Mouse (Mus musculus) kidney, adult 18-20 months (tissue): ENCODE data around the gene Hnf4a.
"Not testable (repeated sequence)": the region's sequence is repeated elsewhere in the genome, so short reads cannot be mapped to it uniquely, and the experiment has no call there.

Experiments used
- DNase-seq: peaks from one replicate; pipeline ENCODE4 v3.0.0; 2021

Gene Hnf4a

DNA sequence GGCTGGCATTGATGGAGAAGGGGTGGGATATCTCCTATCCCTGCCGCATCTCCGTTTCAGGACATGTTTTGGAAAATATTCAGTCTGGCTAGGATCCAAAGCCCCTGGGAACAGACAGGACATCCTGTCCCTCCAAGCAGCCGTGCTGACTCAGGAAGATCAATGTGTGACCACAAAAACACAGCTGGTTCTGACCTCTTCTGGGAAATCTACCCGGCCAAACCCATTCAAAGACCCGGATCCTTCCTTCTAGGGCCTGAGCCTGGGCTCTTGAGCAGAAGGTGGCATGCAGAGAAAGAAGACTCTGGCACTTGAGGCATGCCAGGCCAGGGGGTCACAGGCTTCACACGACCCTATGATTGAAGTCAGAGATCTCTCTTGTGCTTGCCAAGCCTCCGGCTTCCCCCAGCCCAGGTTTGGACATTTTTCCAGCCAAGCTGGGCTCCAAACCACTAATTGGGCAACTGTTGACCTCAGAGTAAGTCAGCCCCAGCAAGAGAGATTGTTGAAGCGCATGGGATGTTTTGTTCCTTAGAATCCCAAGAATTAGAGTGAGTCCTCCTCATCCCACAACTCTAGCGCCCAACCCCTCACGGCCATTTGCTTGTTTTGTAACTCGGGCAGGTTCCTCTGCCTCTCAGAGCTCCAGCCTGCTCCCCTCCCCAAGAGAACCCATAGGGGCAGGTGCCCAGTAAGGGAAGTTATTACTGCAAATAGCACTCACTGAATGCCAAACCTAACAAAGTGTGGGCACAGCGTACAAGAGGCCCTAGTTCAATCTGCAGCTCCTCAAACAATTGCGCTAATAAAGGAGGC lies 89.7 kb downstream of the Hnf4a start:
- DNase-seq = peak; percentile 76

DNA sequence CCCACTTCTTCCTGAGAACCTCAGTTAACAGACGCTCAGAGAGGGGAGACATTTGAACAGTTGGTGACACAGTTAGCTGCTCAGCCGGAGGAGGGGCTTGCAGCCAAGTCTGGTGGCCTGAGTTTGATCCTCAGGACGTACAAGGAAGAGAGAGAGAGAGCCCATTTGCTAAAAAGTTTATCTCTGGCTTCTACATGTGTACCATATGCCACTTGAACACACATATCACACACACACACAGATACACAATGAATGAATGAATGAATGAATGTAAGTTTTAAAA lies 90.2 kb downstream of the Hnf4a start:
- DNase-seq = no peak

DNA sequence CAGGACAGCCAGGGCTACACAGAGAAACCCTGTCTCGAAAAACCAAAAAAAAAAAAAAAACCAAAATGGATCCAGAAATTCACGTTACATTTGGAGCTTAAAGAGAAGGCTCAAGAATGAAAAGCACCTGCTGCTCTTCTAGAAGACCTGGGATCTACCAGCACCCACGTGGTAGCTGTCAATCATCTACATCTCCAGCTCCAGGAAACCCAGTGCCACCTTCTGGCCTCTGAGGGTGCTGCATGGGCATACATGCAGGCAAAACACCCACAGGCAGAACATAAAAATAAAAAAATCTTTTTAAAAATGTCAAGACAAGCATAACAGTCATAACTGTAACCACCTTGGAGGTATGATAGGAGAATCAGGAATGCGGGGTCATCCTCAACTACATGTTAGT lies 91.1 kb downstream of the Hnf4a start:
- peak; percentile 78 for DNase-seq

DNA sequence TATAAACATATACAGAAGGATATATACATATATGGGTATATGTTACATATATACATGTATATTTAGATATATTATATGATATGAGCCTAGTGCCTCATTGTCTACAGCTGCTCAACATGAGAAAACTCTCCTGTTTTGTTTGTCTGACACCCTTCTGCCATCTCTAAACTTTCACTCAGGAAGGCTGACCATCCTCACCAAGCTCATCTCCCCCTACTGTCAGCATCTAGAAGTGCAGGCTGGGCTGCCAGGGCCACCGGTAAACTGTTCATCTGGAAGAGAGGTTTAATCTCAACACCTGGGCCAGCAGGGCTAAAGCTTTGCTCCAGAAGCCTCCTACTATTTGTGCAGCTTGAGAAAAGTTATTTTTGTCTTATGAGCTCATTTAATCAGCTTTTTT lies 92.6 kb downstream of the Hnf4a start:
- peak; percentile 78 for DNase-seq

DNA sequence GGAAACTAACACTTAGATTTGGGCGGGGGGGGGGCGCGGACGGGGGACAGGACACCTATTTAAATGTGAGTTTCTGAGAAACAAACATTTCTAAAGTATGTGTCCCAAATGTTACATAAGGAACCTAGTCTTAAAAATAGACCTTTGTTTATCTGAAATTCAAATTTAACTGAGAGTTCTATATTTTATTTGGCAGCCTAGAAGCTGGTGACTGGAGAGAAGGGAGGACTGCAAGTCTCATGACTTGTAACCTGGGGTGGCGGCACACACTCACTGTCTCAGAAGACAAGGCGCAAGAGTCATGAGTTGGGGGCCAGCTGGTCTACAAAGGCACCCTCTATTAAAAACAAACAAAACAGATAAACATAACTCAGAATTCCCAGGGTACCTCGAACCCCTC lies 94.5 kb downstream of the Hnf4a start:
- no peak for DNase-seq

DNA sequence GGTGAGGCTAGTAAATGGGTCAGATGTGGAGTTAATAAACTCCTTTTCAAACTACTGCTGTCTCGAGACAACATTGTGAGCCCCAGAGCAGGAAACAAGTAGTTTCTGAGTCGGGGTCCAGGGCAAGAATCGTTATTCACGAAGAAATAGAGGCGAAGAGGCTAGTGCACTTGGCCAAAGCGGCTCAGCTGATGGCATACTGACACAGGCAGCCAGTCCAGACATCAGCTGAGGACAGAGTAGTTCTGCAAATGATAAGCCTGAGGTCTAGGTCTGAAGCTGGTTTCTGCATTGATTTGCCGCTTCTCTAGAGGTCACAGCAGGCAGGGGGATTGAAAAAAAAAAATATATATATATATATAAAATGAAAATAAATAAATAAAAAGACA lies 95.1 kb downstream of the Hnf4a start:
- no peak for DNase-seq

DNA sequence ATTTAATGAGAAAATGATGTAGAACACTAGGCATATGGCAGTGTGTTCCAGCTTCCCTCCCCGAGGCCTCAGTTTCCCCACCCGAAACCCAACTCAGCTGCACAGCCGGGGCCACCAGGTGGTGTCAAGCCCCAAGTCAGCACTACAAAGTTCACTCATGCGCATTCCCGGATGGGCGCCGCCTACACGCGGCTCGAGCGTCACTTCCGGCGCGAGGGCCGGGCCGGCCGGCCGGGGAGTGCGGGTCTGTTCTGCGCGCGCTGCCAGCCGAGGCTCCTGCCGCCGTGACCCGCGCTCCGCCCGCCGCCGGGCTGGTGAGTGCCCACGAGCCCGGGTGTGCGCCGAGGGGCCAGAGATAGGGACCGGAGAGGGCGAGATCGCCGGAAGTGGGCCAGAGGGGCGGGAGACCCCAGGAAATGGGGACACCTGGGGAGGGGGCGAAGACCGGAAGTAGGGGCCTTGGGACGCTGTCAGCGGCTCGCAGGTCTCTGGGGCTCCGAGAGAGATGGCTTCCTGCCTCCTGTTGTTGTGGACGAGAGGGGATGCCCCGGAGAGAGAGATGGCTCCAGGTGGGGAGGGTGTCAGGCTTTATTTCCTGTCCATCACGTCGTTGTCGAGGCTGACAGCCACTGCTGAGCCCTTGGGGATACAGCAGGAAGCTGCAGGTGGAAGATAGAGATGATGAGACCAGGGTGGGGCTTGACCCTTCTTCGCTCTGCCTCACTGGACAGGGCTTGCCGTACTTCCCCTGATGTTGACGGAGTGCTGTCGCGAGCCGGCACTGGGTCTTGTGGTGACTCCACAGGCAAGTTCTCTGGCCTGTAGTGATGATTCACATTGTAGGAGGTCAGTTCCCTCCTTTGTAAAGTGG lies 95.7 kb downstream of the Hnf4a start, which contains the start of gene Ttpal:
Gene Ttpal, plus strand, starts transcription at position 214 of the 871 bp plus-strand sequence.
- peak; percentile 89 for DNase-seq

DNA sequence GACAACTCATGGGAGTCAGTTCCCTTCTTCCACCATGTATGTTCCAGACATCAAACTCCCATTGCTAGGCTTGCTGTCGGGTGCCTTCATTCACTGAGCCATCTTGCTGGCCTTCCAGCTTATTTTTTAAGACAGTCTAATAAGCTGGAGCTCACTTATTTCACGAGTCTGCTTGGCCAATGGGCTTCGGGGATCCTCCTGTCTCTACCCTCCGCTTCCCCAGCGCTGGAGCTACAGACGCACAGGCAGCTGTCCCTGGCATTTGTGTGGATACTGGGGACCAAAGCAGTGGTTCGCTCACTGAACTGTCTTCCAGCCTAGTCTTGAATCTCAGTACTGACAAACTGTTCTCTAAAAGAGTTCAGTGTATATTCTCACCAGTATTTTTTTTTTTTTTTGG lies 99.6 kb downstream of the Hnf4a start:
- DNase-seq = no peak

DNA sequence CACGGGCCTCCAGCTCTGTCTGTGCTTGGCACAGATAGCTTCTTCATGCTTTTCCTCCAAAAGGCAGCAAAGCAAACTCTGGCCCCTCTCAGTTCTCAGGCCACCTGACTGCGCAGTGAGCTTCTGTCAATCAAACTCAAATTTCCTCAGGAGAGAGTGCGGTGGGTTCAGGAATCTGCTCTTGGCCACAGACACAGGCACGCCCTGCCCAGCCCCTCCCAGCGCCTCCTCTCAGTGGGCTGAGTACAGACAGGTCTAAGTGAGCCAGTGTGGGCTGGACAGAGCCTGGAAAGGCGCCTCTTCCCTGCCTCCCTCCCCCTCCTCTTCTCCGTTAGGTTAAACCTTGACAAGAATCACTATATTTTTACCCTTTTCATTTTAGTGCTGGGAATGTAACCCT lies 101.4 kb downstream of the Hnf4a start:
- no peak for DNase-seq

DNA sequence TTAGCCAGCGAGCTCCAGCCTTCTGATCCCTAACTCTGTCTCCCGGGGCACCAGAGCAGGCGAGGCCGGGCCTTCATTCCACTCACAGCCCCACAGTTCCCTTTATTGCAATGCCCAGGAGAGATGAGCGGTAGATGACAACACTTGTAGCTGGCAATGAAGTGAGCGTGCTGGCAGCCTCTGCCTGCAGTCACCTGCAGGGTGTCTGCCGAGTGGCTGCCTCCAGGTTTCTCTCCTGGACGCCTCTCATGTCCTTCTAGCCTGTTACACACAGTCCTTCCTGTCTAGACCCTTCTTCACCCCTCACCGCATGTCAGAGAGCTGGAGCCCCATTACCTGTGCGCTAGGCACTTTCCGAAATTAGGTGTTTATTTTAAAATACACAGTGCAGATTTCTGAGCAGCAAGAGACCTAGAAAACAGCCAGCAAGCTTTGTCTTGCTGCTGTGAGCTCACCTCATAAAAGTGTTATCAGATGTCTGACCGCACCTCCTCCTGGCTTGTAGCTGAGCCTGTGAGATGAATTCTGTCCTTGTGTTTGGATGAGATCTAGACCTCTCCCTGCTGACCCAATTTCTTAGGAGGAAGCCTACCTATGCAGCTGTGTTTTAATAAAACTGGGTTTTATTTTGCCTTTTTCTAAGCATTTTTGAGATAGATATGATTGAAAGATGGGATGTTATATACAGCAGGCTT lies 102.8 kb downstream of the Hnf4a start:
- DNase-seq = no peak

DNA sequence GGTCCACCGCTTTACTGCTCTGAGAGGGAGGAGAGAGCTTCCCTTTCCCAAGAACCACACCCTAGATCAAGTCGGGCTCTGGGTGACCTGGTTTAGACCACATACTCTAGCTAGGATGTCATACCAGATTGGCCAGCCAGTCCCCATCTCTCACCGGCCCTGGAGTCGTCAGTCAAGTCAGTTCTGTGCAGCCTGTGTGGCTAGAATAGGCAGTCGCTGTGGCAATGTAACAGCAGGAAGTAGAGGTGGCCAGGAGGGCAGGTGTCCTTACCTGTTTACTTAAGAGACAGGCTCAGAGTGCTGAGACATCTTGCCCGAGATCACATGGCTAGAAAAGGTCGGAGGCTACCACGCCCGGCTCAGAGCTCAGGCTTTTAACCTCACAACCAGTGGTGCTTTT lies 104.6 kb downstream of the Hnf4a start:
- no peak for DNase-seq

DNA sequence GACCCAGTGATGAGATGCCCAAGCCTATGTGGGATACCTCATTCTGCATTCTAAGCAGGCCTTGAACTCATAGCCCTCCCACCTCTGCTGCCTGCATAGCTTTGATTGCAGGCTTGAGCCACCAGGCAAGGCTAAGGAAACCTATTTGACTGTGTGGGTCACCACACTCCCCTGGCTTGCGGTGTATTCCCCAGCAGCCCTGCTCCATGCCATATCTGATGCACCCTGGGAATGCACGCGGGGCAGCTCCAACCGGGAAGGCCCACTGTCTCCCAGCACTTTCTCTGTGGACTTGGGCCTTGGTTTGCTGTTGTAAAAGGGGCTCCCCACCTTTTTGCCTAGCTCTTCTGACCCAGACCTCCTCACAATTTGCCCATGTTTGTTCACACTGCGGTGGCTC lies 106.6 kb downstream of the Hnf4a start:
- no peak for DNase-seq

DNA sequence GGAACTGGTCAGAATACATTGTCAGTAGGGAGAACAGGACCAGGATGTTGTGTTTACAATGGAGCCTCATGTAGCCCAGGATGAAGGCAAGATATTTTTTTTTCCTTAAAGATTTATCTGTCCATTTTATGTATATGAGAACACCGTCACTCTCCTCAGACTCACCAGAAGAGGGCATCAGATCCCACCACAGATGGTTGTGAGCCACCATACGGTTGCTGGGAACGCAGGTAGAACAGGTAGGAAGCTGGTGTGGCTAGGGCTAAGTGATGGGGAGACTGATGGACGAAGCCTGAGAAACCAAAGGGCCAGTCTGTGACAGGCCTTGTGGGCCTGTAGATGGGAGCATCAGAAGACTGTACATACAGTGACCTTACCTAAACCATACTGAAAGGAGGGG lies 107.4 kb downstream of the Hnf4a start:
- no peak for DNase-seq

DNA sequence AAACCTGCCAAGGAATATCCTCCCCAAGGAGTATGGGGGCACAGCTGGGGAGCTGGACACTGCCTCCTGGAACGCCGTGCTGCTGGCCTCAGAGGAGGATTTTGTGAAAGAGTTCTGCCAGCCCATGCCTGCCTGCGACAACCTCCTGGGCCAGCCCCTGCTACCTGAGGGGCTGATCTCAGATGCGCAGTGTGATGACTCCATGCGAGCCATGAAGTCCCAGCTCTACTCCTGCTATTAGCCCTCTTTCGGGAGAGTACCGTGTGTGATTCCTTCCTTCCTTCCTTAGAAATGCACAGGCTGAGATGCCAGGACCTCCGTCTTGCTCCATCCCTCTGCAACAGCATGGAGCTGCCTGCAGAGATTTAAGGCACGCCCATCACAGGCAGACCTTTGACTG lies 108.8 kb downstream of the Hnf4a start:
- no peak for DNase-seq

DNA sequence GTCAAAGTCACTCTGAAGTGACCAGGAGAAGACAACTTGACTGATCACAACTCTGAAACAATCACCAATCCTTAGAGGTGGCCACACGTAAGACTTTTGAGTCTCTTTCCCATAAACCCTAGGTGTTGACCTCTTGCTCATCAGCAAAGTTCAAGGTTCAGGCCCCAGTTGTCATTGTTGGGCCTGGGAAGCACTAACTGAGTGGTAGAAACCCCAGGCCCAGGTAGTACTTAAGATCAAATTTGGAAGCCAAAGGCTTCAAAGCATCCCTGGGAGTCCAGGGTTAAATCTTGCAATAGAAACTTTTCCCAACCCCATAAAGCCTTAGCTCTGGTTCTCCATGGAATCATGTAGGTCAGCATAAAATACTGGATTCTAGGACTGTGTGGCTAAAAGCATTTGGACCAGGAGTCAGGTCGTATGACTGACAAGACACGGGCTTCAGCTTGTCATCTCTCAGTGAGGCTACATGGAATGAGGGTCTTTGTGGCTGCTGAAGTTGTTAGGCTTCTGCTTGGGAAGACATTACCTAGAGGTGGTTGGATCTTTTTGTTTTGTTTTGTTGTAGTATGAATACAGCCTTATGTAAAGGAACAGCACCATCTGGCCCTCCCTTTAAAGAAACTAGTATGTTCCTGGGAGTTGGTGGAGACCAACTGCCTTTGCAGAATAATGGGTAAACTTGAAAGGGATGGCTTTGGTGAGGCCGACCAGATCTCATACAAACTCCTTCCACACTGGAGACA lies 109.5 kb downstream of the Hnf4a start:
- DNase-seq = no peak

DNA sequence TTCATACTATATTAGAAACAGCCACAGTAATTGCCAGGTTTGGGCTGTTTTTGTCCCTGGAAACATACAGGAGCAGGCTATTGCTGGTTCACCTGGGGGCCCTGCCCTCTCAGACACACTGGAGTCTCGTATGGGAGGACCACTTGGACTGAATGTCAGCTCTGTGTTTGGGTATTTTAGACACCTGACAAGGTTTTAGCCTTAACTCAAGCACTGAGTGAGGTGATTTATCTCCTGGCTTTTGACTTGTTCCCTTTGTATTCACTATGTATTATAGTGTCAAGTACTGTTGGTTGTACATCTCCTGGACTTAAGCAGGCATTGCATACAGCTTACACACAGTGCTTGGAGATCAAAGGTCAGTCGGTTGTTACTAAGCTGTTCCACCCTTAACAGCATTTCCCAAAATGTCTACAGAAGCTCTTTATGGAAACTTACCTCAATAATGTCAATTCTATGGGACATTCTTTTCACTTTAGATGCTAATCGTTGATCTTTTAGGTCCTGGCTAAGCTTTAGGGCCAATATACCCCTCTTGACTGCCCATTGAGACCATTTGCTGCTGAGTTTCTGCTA lies 110.1 kb downstream of the Hnf4a start:
- no peak for DNase-seq

DNA sequence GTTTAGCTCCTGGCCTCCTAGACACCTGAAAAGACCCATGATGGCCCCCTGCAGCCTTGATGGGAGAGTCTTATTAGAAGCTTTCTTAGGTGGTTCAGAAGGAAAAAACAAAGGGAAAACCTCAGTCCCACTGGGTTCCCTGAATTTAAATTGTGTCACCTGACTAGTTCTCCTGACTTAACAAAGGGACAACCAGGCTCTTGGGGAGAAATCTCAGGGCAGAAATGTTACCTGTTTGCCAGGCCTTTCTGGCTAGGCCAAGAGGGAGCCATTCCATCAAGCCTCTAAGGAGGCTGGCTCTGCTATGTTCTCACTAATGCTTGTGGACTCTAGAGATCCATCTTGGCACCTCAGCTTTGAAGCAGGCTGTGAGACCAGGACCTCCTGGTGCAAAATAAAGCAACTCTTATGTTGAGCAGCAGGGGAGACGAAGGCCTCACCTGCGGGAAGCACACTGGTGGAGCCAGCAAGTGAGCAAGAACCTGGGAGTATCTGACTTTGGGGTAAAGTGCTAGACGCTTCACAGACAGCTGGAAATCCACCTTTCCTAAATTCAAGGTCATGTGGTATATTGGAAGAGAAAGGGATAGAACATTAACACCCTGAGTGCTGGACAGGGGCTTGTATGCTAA lies 110.7 kb downstream of the Hnf4a start:
- DNase-seq = no peak

DNA sequence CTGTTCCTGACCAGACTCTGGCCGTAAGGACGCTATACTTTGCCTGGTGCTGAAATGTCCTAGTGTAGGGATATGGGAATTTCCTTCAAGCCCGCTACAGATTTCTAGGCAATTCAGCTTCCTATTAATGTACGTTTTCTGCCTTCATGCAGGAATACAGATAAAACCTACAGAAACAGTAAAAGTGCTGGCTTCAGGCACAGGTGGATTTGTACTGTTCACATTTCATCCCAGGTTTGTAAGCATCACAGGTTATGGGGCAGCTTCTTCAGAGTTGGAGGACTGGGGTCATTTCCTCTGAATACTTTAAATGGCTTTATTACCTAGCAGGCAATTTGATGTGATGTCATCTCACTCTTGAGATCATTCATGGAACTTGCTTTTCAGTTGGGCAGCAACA lies 111.3 kb downstream of the Hnf4a start:
- no peak for DNase-seq

DNA sequence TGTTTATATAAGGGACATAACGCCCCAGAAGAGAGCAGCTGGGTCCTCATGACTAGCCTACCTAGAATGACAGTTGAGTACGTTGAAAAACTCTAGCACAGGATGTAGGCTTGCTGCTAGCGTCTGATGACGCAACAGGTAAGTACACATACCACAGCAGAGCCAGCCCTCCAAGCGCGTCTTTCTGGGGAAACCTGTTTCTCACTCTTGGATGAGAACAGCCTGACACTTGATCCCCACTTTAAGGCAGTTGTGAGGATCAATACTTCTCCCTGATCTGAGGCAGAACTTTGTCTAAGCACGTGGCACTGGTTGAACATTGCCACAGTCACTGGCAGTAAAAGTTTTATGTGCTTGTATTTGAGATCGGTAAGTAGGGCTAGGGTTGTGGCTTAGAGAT lies 113.8 kb downstream of the Hnf4a start:
- no peak for DNase-seq

DNA sequence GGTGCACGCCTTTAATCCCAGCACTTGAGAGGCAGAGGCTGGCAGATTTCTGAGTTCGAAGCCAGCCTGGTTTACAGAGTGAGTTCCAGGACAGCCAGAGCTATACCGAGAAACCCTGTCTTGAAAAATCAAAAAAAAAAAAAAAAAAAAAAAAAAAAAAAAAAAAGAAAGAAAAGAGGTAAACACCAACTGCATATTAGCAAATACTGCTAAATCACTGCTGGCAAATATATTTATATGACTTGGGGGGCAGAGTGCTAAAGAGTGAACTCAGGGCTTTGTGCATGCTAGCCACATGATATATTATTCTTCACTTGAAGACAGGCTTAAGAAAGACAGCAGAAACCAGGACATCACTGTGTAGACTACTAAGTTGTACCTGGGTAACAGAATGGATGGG lies 114.8 kb downstream of the Hnf4a start:
- DNase-seq = not testable (repeated sequence)
